Mouse (Mus musculus) neural tube, embryonic 14.5 days (tissue): ENCODE data around the gene Hdac7. TPM values are rescaled to one million over a fixed set of nuclear protein-coding genes. Genes with fewer than 3 reads are reported as not detected.

Source experiments
- ATAC-seq: fragments of 200-750 bp; cut with Nextera tagmentation; 2 replicates; pipeline ENCODE4 v1.8.0; 2017; ENCODE audit warnings: low read depth, mild to moderate bottlenecking, moderate TSS enrichment, moderate library complexity
- H3K27ac ChIP-seq: fragments of 300-500 bp; sonication (generic); 2 replicates; pipeline ENCODE4 v1.5.1; 2014; ENCODE audit warnings: low read depth, mild to moderate bottlenecking, control low read depth, low read length, moderate library complexity, mixed read lengths
- H3K27me3 ChIP-seq: fragments of 300-500 bp; sonication (generic); 2 replicates; pipeline ENCODE4 v1.6.1; 2014; ENCODE audit warnings: low read length; ENCODE audit not compliant: control insufficient read depth, insufficient read depth
- H3K36me3 ChIP-seq: fragments of 300-500 bp; sonication (generic); 2 replicates; pipeline ENCODE4 v1.6.1; 2014; ENCODE audit warnings: low read length, mixed read lengths; ENCODE audit not compliant: control insufficient read depth, insufficient read depth
- H3K4me1 ChIP-seq: fragments of 300-500 bp; sonication (generic); 2 replicates; pipeline ENCODE4 v1.6.1; 2014; ENCODE audit warnings: low read length; ENCODE audit not compliant: control insufficient read depth, insufficient read depth
- H3K4me2 ChIP-seq: fragments of 300-500 bp; sonication (generic); 2 replicates; pipeline ENCODE4 v1.6.1; 2014; ENCODE audit warnings: mild to moderate bottlenecking, low read depth, low read length, control low read depth
- H3K4me3 ChIP-seq: fragments of 300-500 bp; sonication (generic); 2 replicates; pipeline ENCODE4 v1.5.1; 2014; ENCODE audit warnings: low read depth, low read length, control low read depth, mixed read lengths
- H3K9ac ChIP-seq: fragments of 300-500 bp; sonication (generic); replicated peaks from 2 replicates; pipeline ENCODE4 v1.6.1; 2014; ENCODE audit warnings: low read depth, mild to moderate bottlenecking, control low read depth, low read length, mixed read lengths
- H3K9me3 ChIP-seq: fragments of 300-500 bp; sonication (generic); 2 replicates; pipeline ENCODE4 v1.6.1; 2016; ENCODE audit warnings: low read length; ENCODE audit not compliant: control insufficient read depth
- WGBS: fragments of 180-500 bp; shearing (Covaris S2); extraction: QIAGEN DNeasy Blood & Tissue Kit; methylation state at CpG from one replicate; pipeline ENCODE4 v1.1.7; 2014; 5-methylcytosine and 5-hydroxymethylcytosine counted together
- polyA plus RNA-seq: library from polyadenylated mRNA; unstranded; fragments of >200 nt; fragmentation: Nextera tagmentation; extraction: Ambion mirVana; gene quantifications from 2 replicates; pipeline ENCODE4 v1.2.1, GENCODE M21; 2014

The Hdac7 gene
- polyA plus RNA-seq, 1 experiment from 2014 or later = 28.7 TPM

- Histone ChIP-seq H3K9ac (no peak overlapping the region), H3K4me2 (no peak overlapping the region), H3K27ac (no peak overlapping the region), H3K9me3 (no peaks in the 10 kb centered on the region), H3K4me1 (peaks cover 17% of the 10 kb centered on the region; the same call in 1 of the 2 replicates), H3K27me3 (no peaks in the 10 kb centered on the region), H3K4me3 (no peak overlapping the region), H3K36me3 (no peaks in the 10 kb centered on the region)
- no peak for ATAC-seq
- WGBS = 50% methylated on average over 10 of the region's 10 CpGs
These were observed 96.0 kb downstream of the Hdac7 start for GRCm38 (mm10) chr15:97748309-97748708.

GRCm38 (mm10) chr15:97747486-97747885, 96.8 kb downstream of the Hdac7 start:
- no peak overlapping the region for H3K9ac ChIP-seq
- ATAC-seq = no peak
- no peaks in the 10 kb centered on the region for H3K36me3 ChIP-seq
- H3K9me3 ChIP-seq = no peaks in the 10 kb centered on the region
- WGBS = 92% methylated on average over 4 of the region's 4 CpGs
- no peaks in the 10 kb centered on the region for H3K27me3 ChIP-seq
- H3K4me2 ChIP-seq = no peak overlapping the region
- H3K4me1 ChIP-seq = peaks cover 17% of the 10 kb centered on the region; the same call in 1 of the 2 replicates
- no peak overlapping the region for H3K27ac ChIP-seq
- H3K4me3 ChIP-seq = no peak overlapping the region

GRCm38 (mm10) chr15:97746748-97747147, 97.6 kb downstream of the Hdac7 start:
- Histone ChIP-seq H3K36me3 (no peaks in the 10 kb centered on the region), H3K4me1 (peaks cover 17% of the 10 kb centered on the region; the same call in 1 of the 2 replicates), H3K4me3 (no peak overlapping the region), H3K27ac (no peak overlapping the region), H3K27me3 (no peaks in the 10 kb centered on the region), H3K4me2 (no peak overlapping the region), H3K9ac (no peak overlapping the region), H3K9me3 (no peaks in the 10 kb centered on the region)
- ATAC-seq = no peak
- 94% methylated on average over 24 of the region's 24 CpGs for WGBS

GRCm38 (mm10) chr15:97746278-97746677, 98.0 kb downstream of the Hdac7 start:
- Histone ChIP-seq H3K4me3 (no peak overlapping the region), H3K4me1 (peaks cover 17% of the 10 kb centered on the region; the same call in 1 of the 2 replicates), H3K9ac (no peak overlapping the region), H3K27me3 (no peaks in the 10 kb centered on the region), H3K27ac (no peak overlapping the region), H3K9me3 (no peaks in the 10 kb centered on the region), H3K4me2 (no peak overlapping the region), H3K36me3 (no peaks in the 10 kb centered on the region)
- no peak for ATAC-seq
- WGBS = 87% methylated on average over 10 of the region's 10 CpGs

DNA sequence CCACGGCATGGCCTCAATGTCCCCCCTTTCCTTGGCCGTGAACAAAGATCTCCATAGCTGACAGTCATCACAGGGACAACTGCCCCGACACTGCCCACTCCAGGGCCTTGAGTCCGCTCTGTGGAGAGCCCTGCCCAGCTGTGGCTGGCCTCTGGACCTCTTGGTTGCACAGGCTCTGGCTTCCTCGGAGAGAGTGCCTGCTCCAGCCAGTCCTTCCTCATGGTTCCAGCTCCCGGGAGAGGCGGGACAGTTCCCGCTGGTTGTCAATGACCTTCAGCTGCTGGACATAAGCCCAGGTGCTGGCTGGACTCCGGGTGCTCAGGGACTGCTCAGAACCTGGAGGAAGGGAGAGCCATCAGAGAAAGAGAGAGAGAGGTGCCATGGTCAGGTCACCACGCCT, 99.0 kb downstream of the Hdac7 start:
- ATAC-seq = peak; percentile 25; the same call in 1 of the 2 replicates
- Histone ChIP-seq H3K27ac (peak overlapping the region; percentile 64), H3K36me3 (no peaks in the 10 kb centered on the region), H3K4me2 (no peak overlapping the region), H3K27me3 (no peaks in the 10 kb centered on the region), H3K9ac (0 out of 2 replicates have a peak overlapping the region, but pooled peaks have one; percentile 16), H3K9me3 (no peaks in the 10 kb centered on the region), H3K4me3 (no peak overlapping the region), H3K4me1 (peaks cover 9% of the 10 kb centered on the region; the same call in 1 of the 2 replicates)
- WGBS = 73% methylated on average over 10 of the region's 10 CpGs

GRCm38 (mm10) chr15:97744930-97745329, 99.4 kb downstream of the Hdac7 start:
- peak overlapping the region; percentile 64 for H3K27ac ChIP-seq
- peak; percentile 71 for ATAC-seq
- 49% methylated on average over 10 of the region's 10 CpGs for WGBS

DNA sequence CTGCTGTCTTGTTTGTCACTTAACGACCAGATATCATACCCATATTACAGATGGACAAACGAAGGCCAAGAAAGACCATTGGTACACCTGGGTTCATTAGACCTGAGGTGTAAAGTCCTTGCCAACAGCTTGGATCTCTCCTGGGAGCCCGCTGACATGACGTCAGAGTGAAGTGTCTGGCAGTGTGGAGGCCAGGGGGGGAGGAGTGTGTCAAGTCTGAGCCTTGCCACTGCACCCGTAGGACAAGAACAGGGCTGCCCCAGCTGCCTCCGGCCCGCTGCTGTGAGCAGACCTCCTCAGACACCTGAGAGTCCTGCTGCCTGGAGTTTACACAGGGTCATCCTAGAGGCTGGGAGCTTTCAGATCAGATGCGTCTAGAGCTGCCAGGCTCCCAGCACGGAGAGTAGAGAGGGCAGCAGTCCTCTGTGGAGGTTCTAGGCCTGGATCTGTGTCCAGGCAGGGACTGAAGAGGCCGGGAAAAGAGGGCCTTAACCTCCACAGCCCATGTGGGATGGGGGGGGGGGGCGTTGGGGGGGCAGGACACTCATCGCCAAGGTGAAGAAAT, 100.3 kb downstream of the Hdac7 start:
- H3K4me2 ChIP-seq = no peak overlapping the region
- no peak overlapping the region for H3K9ac ChIP-seq
- H3K4me3 ChIP-seq = no peak overlapping the region
- no peak for ATAC-seq
- H3K27ac ChIP-seq = 0 out of 2 replicates have a peak overlapping the region, but pooled peaks have one; percentile 10
- H3K4me1 ChIP-seq = peaks cover 7% of the 10 kb centered on the region; the same call in 1 of the 2 replicates
- 81% methylated on average over 12 of the region's 12 CpGs for WGBS
- no peaks in the 10 kb centered on the region for H3K36me3 ChIP-seq
- H3K27me3 ChIP-seq = no peaks in the 10 kb centered on the region
- H3K9me3 ChIP-seq = no peaks in the 10 kb centered on the region

More at GRCm38 (mm10) chr15:97744930-97745329, 99.4 kb downstream of the Hdac7 start:
- no peak overlapping the region for H3K4me2 ChIP-seq
- no peak overlapping the region for H3K4me3 ChIP-seq
- H3K9ac ChIP-seq = 0 out of 2 replicates have a peak overlapping the region, but pooled peaks have one; percentile 16
- no peaks in the 10 kb centered on the region for H3K27me3 ChIP-seq
- peaks cover 7% of the 10 kb centered on the region; the same call in 1 of the 2 replicates for H3K4me1 ChIP-seq
- H3K36me3 ChIP-seq = no peaks in the 10 kb centered on the region
- H3K9me3 ChIP-seq = no peaks in the 10 kb centered on the region

DNA sequence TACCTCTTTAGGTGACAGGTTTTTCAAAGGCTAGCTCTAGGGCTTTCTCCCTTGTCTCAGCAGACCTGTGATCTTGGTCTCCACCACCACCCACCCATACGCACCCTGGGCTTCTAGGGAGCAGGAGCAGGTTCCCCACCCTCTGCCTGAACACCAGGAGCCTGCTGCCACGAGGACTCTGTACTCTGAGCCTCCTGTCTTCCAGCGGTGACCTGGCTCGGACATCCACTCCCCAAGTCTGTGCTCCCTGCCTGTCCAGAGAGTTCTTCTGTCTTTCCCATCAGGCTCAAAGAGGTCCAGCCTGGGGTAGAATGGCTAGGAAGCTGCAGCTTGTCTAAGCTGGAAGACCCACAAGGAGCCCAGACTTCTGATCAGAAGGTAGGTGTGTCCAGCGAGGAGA, 101.1 kb downstream of the Hdac7 start:
- ATAC-seq = no peak

More for the DNA sequence above, 101.1 kb downstream of the Hdac7 start:
- Histone ChIP-seq H3K36me3 (no peaks in the 10 kb centered on the region), H3K9me3 (no peaks in the 10 kb centered on the region), H3K9ac (no peak overlapping the region), H3K4me2 (no peak overlapping the region), H3K27me3 (no peaks in the 10 kb centered on the region), H3K27ac (no peak overlapping the region), H3K4me3 (no peak overlapping the region), H3K4me1 (peaks cover 7% of the 10 kb centered on the region; the same call in 1 of the 2 replicates)
- WGBS = 88% methylated on average over 5 of the region's 5 CpGs
